Mouse (Mus musculus): ENCODE results near the gene Gm973. TPM values are rescaled to one million over a fixed set of nuclear protein-coding genes. Genes with fewer than 3 reads are reported as not detected.
"Not testable (repeated sequence)": the region's sequence is repeated elsewhere in the genome, so short reads cannot be mapped to it uniquely, and the experiment has no call there.

Gene Gm973
- polyA plus RNA-seq, 1 experiment from 2014 or later = 9.0 TPM

GRCm38 (mm10) chr1:59630356-59630755 is 114.3 kb downstream of the Gm973 start:
- H3K4me1 ChIP-seq (replicated peaks); H3K9me3 ChIP-seq; DNase-seq (ENCODE audit: low spot score); H3K36me3 ChIP-seq; H3K27me3 ChIP-seq (ENCODE audit: insufficient read depth, poor library complexity, severe bottlenecking); H3K27ac ChIP-seq; H3K4me3 ChIP-seq: not testable (repeated sequence)
- 89% methylated on average over 6 of the region's 6 CpGs for WGBS

- DNase-seq (ENCODE audit: low spot score) = no peak
- Histone ChIP-seq H3K36me3 (no peaks in the 10 kb centered on the region), H3K27ac (no peak overlapping the region), H3K4me3 (no peak overlapping the region), H3K9me3 (no peaks in the 10 kb centered on the region), H3K4me1 (replicated peaks) (0 out of 2 replicates have a peak, but pooled peaks cover 2% of the 10 kb centered on the region), H3K27me3 (ENCODE audit: insufficient read depth, poor library complexity, severe bottlenecking) (no peaks in the 10 kb centered on the region)
- 84% methylated on average over 5 of the region's 5 CpGs for WGBS
Measured at GRCm38 (mm10) chr1:59631986-59632659, 116.1 kb downstream of the Gm973 start.

GRCm38 (mm10) chr1:59633056-59633455 is 117.0 kb downstream of the Gm973 start:
- DNase-seq (ENCODE audit: low spot score) = no peak
- Histone ChIP-seq H3K27ac (no peak overlapping the region), H3K4me3 (no peak overlapping the region), H3K27me3 (ENCODE audit: insufficient read depth, poor library complexity, severe bottlenecking) (no peaks in the 10 kb centered on the region), H3K9me3 (no peaks in the 10 kb centered on the region), H3K36me3 (no peaks in the 10 kb centered on the region), H3K4me1 (replicated peaks) (0 out of 2 replicates have a peak, but pooled peaks cover 2% of the 10 kb centered on the region)
- 33% methylated on average over 6 of the region's 6 CpGs for WGBS

GRCm38 (mm10) chr1:59636349-59636748 is 120.3 kb downstream of the Gm973 start:
- no peaks in the 10 kb centered on the region for H3K27me3 ChIP-seq (ENCODE audit: insufficient read depth, poor library complexity, severe bottlenecking)
- H3K9me3 ChIP-seq = no peaks in the 10 kb centered on the region
- 0 out of 2 replicates have a peak, but pooled peaks cover 2% of the 10 kb centered on the region for H3K4me1 ChIP-seq (replicated peaks)
- H3K4me3 ChIP-seq = no peak overlapping the region
- no peak for DNase-seq (ENCODE audit: low spot score)
- no peak overlapping the region for H3K27ac ChIP-seq
- H3K36me3 ChIP-seq = peaks cover 26% of the 10 kb centered on the region
- WGBS = 79% methylated on average over 1 of the region's 1 CpGs

GRCm38 (mm10) chr1:59638371-59638770 is 122.3 kb downstream of the Gm973 start:
- no peak for DNase-seq (ENCODE audit: low spot score)
- Histone ChIP-seq H3K4me3 (no peak overlapping the region), H3K36me3 (peaks cover 46% of the 10 kb centered on the region), H3K27ac (no peak overlapping the region), H3K9me3 (no peaks in the 10 kb centered on the region), H3K27me3 (ENCODE audit: insufficient read depth, poor library complexity, severe bottlenecking) (no peaks in the 10 kb centered on the region), H3K4me1 (replicated peaks) (no peaks in the 10 kb centered on the region)
- WGBS = 92% methylated on average over 3 of the region's 3 CpGs

- H3K9me3 ChIP-seq = no peaks in the 10 kb centered on the region
- H3K27me3 ChIP-seq (ENCODE audit: insufficient read depth, poor library complexity, severe bottlenecking) = no peaks in the 10 kb centered on the region
- H3K4me3 ChIP-seq = no peak overlapping the region
- no peak overlapping the region for H3K27ac ChIP-seq
- DNase-seq (ENCODE audit: low spot score) = no peak
- 94% methylated on average over 1 of the region's 1 CpGs for WGBS
- peaks cover 85% of the 10 kb centered on the region for H3K36me3 ChIP-seq
- H3K4me1 ChIP-seq (replicated peaks) = no peaks in the 10 kb centered on the region
Measured at GRCm38 (mm10) chr1:59642488-59642887, 126.4 kb downstream of the Gm973 start.

- DNase-seq (ENCODE audit: low spot score); H3K27me3 ChIP-seq (ENCODE audit: insufficient read depth, poor library complexity, severe bottlenecking); H3K27ac ChIP-seq; H3K4me1 ChIP-seq (replicated peaks); H3K9me3 ChIP-seq; H3K4me3 ChIP-seq: not testable (repeated sequence)
- peaks cover 87% of the 10 kb centered on the region for H3K36me3 ChIP-seq
- WGBS = 91% methylated on average over 2 of the region's 2 CpGs
Measured at GRCm38 (mm10) chr1:59646502-59646901, 130.4 kb downstream of the Gm973 start.

GRCm38 (mm10) chr1:59651201-59651819 is 135.2 kb downstream of the Gm973 start:
- H3K9me3 ChIP-seq = no peaks in the 10 kb centered on the region
- no peaks in the 10 kb centered on the region for H3K4me1 ChIP-seq (replicated peaks)
- no peak for DNase-seq (ENCODE audit: low spot score)
- H3K36me3 ChIP-seq = peaks cover 79% of the 10 kb centered on the region
- no peak overlapping the region for H3K27ac ChIP-seq
- H3K4me3 ChIP-seq = no peak overlapping the region
- WGBS = 91% methylated on average over 3 of the region's 3 CpGs
- no peaks in the 10 kb centered on the region for H3K27me3 ChIP-seq (ENCODE audit: insufficient read depth, poor library complexity, severe bottlenecking)

- no peak for DNase-seq (ENCODE audit: low spot score)
- WGBS = 96% methylated on average over 3 of the region's 3 CpGs
Measured at GRCm38 (mm10) chr1:59653243-59653911, 137.3 kb downstream of the Gm973 start.

GRCm38 (mm10) chr1:59656244-59657171 is 140.4 kb downstream of the Gm973 start:
- WGBS = 93% methylated on average over 7 of the region's 7 CpGs
- Histone ChIP-seq H3K36me3 (peaks cover 45% of the 10 kb centered on the region), H3K4me3 (no peak overlapping the region), H3K4me1 (replicated peaks) (no peaks in the 10 kb centered on the region), H3K27ac (no peak overlapping the region), H3K27me3 (ENCODE audit: insufficient read depth, poor library complexity, severe bottlenecking) (no peaks in the 10 kb centered on the region), H3K9me3 (no peaks in the 10 kb centered on the region)
- DNase-seq (ENCODE audit: low spot score) = no peak

More at GRCm38 (mm10) chr1:59653243-59653911, 137.3 kb downstream of the Gm973 start:
- Histone ChIP-seq H3K36me3 (peaks cover 59% of the 10 kb centered on the region), H3K4me1 (replicated peaks) (no peaks in the 10 kb centered on the region), H3K9me3 (no peaks in the 10 kb centered on the region), H3K27me3 (ENCODE audit: insufficient read depth, poor library complexity, severe bottlenecking) (no peaks in the 10 kb centered on the region), H3K27ac (no peak overlapping the region), H3K4me3 (no peak overlapping the region)

- no peaks in the 10 kb centered on the region for H3K9me3 ChIP-seq
- 81% methylated on average over 3 of the region's 3 CpGs for WGBS
- no peaks in the 10 kb centered on the region for H3K27me3 ChIP-seq (ENCODE audit: insufficient read depth, poor library complexity, severe bottlenecking)
- H3K36me3 ChIP-seq = peaks cover 14% of the 10 kb centered on the region
- no peak overlapping the region for H3K4me3 ChIP-seq
- H3K4me1 ChIP-seq (replicated peaks) = peaks cover 7% of the 10 kb centered on the region
- H3K27ac ChIP-seq = no peak overlapping the region
- DNase-seq (ENCODE audit: low spot score) = no peak
Measured at GRCm38 (mm10) chr1:59663456-59664135, 147.5 kb downstream of the Gm973 start.

- no peaks in the 10 kb centered on the region for H3K27me3 ChIP-seq (ENCODE audit: insufficient read depth, poor library complexity, severe bottlenecking)
- no peak overlapping the region for H3K27ac ChIP-seq
- peaks cover 15% of the 10 kb centered on the region; the same call in 1 of the 2 replicates for H3K36me3 ChIP-seq
- no peak for DNase-seq (ENCODE audit: low spot score)
- no peaks in the 10 kb centered on the region for H3K9me3 ChIP-seq
- H3K4me1 ChIP-seq (replicated peaks) = peaks cover 22% of the 10 kb centered on the region
- 95% methylated on average over 2 of the region's 2 CpGs for WGBS
- H3K4me3 ChIP-seq = peak overlapping the region; percentile 79; the same call in 1 of the 2 replicates
Measured at GRCm38 (mm10) chr1:59668871-59669270, 152.8 kb downstream of the Gm973 start.
